Mouse (Mus musculus): ENCODE data around the gene Prr15. TPM values are rescaled to one million over a fixed set of nuclear protein-coding genes. Genes with fewer than 3 reads are reported as not detected.

Prr15 gene
- polyA plus RNA-seq, 1 experiment, result 0.53 TPM

DNA sequence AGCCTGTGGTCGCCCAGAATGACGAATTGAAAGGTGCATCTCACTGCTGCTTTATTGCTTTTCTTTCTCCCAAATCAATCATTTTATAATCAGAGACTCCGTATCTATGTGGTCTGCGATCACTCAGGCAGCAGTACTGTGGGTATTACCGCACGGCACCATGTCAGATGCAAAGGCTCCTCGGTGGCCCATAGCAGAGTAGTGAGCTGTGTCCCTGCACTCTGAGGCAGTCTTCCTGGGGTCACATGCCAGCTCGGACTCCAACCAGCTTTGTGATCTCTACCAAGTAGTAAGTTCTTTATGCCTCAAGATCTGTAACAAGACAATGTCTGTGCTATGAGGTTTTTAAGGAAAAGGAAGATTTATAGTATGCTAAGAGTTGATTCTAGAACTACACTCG lies 7.0 kb upstream of the Prr15 start:
- H3K36me3 ChIP-seq (ENCODE audit: control insufficient read depth, insufficient read depth, low read length), result no peaks in the 10 kb centered on the region
- H3K4me3 ChIP-seq (ENCODE audit: extremely low read depth, insufficient read depth, insufficient read length), result no peak overlapping the region
- no peak for DNase-seq (ENCODE audit: low read depth in 1 of 2, low spot score in 2 of 2)
- no peaks in the 10 kb centered on the region for H3K27me3 ChIP-seq (ENCODE audit: control insufficient read depth, insufficient read depth, low read length)
- 89% methylated on average over 9 of the region's 9 CpGs for WGBS
- no peak for TF ChIP-seq POLR2A (IDR thresholded peaks at IDR 0.05; ENCODE audit: low read depth, low read length)
- no peak for TF ChIP-seq CTCF (IDR thresholded peaks at IDR 0.05; ENCODE audit: extremely low read depth, insufficient read depth, insufficient read length, insufficient replicate concordance)
- no peak overlapping the region for H3K27ac ChIP-seq (ENCODE audit: insufficient read depth, low read length)
- H3K4me1 ChIP-seq (ENCODE audit: control insufficient read depth, insufficient read depth, insufficient read length), result no peaks in the 10 kb centered on the region

DNA sequence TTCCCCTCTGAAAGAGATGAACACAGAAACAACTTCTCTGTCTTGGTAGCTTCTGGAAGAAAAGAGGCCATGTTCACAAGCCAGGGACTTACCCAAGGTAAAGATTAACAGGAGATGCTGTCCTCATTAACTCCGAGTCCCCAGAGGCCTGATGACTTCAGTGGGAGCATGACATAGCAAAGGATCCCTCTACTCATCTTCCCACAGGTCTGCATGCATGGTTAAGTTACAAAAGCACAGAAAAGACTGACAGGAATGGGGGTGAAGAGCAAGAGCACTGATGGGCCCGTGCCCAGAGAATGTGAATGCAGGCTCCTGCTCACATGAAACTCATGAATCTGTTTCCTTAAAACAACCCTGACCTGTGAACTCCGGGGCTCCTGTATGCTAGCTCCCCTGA lies 6.4 kb upstream of the Prr15 start:
- Histone ChIP-seq H3K4me3 (ENCODE audit: extremely low read depth, insufficient read depth, insufficient read length) (no peak overlapping the region), H3K27me3 (ENCODE audit: control insufficient read depth, insufficient read depth, low read length) (no peaks in the 10 kb centered on the region), H3K4me1 (ENCODE audit: control insufficient read depth, insufficient read depth, insufficient read length) (no peaks in the 10 kb centered on the region), H3K36me3 (ENCODE audit: control insufficient read depth, insufficient read depth, low read length) (no peaks in the 10 kb centered on the region), H3K27ac (ENCODE audit: insufficient read depth, low read length) (no peak overlapping the region)
- 83% methylated on average over 3 of the region's 3 CpGs for WGBS
- DNase-seq (ENCODE audit: low read depth in 1 of 2, low spot score in 2 of 2), result no peak
- no peak for TF ChIP-seq CTCF (IDR thresholded peaks at IDR 0.05; ENCODE audit: extremely low read depth, insufficient read depth, insufficient read length, insufficient replicate concordance)
- no peak for TF ChIP-seq POLR2A (IDR thresholded peaks at IDR 0.05; ENCODE audit: low read depth, low read length)

DNA sequence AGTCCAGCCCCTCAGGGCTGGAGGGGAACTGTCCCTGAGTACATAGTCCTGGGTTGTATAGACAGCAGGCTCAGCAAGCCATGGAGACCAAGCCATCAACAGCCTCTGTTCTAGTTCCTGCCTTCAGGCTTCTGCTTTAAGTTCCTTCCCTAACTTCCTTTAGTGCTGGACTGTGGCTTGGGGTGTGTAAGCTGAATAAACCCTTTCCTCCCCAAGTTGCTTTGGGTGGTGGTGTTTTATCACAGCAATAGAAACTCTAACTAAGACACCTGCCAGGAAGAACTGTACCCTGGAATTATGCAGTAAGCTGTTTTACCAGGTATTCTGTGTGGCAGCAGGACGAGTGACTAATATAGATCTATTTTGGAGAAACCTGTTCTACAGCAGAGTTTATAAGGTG lies 5.4 kb upstream of the Prr15 start:
- H3K4me3 ChIP-seq (ENCODE audit: extremely low read depth, insufficient read depth, insufficient read length), result no peak overlapping the region
- TF ChIP-seq POLR2A (IDR thresholded peaks at IDR 0.05; ENCODE audit: low read depth, low read length) (no peak), CTCF (IDR thresholded peaks at IDR 0.05; ENCODE audit: extremely low read depth, insufficient read depth, insufficient read length, insufficient replicate concordance) (no peak)
- H3K27ac ChIP-seq (ENCODE audit: insufficient read depth, low read length), result no peak overlapping the region
- no peak for DNase-seq (ENCODE audit: low read depth in 1 of 2, low spot score in 2 of 2)
- 87% methylated on average over 1 of the region's 1 CpGs for WGBS
- H3K27me3 ChIP-seq (ENCODE audit: control insufficient read depth, insufficient read depth, low read length), result no peaks in the 10 kb centered on the region
- H3K36me3 ChIP-seq (ENCODE audit: control insufficient read depth, insufficient read depth, low read length), result no peaks in the 10 kb centered on the region
- H3K4me1 ChIP-seq (ENCODE audit: control insufficient read depth, insufficient read depth, insufficient read length), result no peaks in the 10 kb centered on the region

DNA sequence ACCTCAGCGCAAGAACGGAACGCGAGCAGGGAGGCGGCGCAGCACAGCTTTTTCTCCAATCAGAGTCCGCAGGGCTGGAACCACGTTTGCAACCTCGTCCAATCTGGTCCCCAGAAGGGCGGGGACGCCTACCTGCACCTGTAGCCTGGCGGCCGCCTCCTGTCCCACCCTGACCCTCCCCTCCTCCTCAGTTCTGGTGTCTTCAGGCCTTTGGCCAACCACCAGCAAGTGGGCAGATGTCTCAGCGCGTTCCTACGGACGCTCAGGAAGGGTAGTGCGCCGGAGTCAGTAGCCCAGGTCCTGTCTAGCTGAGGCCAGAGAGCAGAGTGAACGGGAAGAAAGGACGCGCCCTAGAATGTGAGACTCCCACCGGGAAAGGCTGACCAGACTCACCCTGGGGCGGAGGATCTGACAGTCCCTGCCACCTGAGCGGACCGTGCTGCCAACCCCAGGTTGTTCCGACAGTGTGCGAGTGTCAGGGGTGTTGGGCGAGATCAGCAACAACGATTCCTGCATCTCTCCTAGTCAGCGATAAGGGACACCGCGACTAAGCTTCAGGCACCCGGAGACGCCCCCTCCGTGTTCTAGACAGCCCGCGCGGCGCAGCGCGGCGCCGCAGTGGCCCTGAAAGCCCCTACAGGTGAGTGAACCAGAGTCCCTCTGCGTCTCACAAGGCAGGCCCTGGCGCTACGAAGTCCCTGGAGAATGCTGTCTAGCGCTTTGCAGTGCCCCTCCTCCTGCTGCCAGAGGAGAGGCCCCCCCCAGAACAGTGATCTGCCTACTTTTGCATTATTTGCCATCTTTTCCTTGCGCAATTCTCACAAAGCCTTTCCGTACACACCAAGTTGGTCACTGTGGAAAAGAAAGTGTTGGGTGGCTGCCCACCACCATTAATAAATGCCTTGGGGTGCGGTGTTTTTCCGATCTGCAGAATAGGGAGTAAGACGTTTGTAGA lies 1.3 kb downstream of the Prr15 start:
- H3K4me1 ChIP-seq (ENCODE audit: control insufficient read depth, insufficient read depth, insufficient read length), result peaks cover 7% of the 10 kb centered on the region; the same call in 1 of the 2 replicates

DNA sequence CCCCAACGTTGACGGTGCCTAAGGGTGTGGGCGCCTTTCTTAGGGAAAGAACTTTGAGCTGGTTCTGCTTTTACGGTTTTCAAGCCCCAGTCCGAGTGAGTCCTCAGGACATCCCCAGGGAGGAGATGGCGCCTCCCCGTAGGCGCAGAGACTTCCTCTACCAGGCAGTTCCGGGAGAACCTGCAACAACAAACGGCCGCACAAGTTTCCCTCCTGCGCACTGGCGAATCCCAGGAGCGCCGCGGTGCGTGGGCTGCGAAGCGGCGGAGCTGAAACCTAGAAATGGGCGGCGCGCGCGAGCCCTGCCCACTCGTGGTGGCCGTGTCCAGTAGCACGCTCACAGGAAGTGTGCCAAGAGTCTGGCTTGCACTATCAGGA lies 2.0 kb downstream of the Prr15 start:
- Histone ChIP-seq H3K4me1 (ENCODE audit: control insufficient read depth, insufficient read depth, insufficient read length) (peaks cover 7% of the 10 kb centered on the region; the same call in 1 of the 2 replicates), H3K36me3 (ENCODE audit: control insufficient read depth, insufficient read depth, low read length) (no peaks in the 10 kb centered on the region), H3K27me3 (ENCODE audit: control insufficient read depth, insufficient read depth, low read length) (peaks cover 3% of the 10 kb centered on the region; the same call in 1 of the 2 replicates), H3K27ac (ENCODE audit: insufficient read depth, low read length) (no peak overlapping the region), H3K4me3 (ENCODE audit: extremely low read depth, insufficient read depth, insufficient read length) (peak overlapping the region; percentile 38)
- WGBS, result under 1% methylated on average over 28 of the region's 28 CpGs
- no peak for TF ChIP-seq CTCF (IDR thresholded peaks at IDR 0.05; ENCODE audit: extremely low read depth, insufficient read depth, insufficient read length, insufficient replicate concordance)
- no peak for TF ChIP-seq POLR2A (IDR thresholded peaks at IDR 0.05; ENCODE audit: low read depth, low read length)
- DNase-seq (ENCODE audit: low read depth in 1 of 2, low spot score in 2 of 2), result no peak

More for the DNA sequence above, 1.3 kb downstream of the Prr15 start:
- H3K27ac ChIP-seq (ENCODE audit: insufficient read depth, low read length), result no peak overlapping the region
- no peaks in the 10 kb centered on the region for H3K36me3 ChIP-seq (ENCODE audit: control insufficient read depth, insufficient read depth, low read length)
- TF ChIP-seq POLR2A (IDR thresholded peaks at IDR 0.05; ENCODE audit: low read depth, low read length) (no peak), CTCF (IDR thresholded peaks at IDR 0.05; ENCODE audit: extremely low read depth, insufficient read depth, insufficient read length, insufficient replicate concordance) (no peak)
- 2% methylated on average over 53 of the region's 53 CpGs for WGBS
- DNase-seq (ENCODE audit: low read depth in 1 of 2, low spot score in 2 of 2), result no peak
- peaks cover 3% of the 10 kb centered on the region; the same call in 1 of the 2 replicates for H3K27me3 ChIP-seq (ENCODE audit: control insufficient read depth, insufficient read depth, low read length)
- H3K4me3 ChIP-seq (ENCODE audit: extremely low read depth, insufficient read depth, insufficient read length), result peak overlapping the region; percentile 38

DNA sequence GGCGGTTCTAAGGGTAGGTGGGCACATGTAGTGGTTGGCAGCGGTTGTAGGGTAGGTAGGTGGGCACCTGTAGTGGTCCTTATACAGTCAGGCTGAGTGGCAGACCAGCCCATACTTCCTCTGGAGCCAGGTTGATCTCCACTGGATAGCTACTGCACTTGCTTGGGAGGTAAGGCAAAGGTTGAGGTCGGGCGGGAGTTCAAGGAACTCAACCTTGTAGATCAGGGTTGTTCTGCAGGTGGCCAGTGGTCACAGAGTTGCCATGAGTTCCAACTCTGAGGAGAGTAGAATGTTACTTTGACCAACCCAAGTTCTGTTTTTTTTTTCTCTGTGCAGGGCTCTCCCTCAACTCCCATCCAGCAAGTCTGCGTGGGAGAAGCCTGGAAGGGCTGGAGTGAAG lies 3.1 kb downstream of the Prr15 start:
- Histone ChIP-seq H3K4me1 (ENCODE audit: control insufficient read depth, insufficient read depth, insufficient read length) (peaks cover 7% of the 10 kb centered on the region; the same call in 1 of the 2 replicates), H3K27me3 (ENCODE audit: control insufficient read depth, insufficient read depth, low read length) (peaks cover 3% of the 10 kb centered on the region; the same call in 1 of the 2 replicates), H3K36me3 (ENCODE audit: control insufficient read depth, insufficient read depth, low read length) (no peaks in the 10 kb centered on the region), H3K4me3 (ENCODE audit: extremely low read depth, insufficient read depth, insufficient read length) (no peak overlapping the region), H3K27ac (ENCODE audit: insufficient read depth, low read length) (no peak overlapping the region)
- no peak for TF ChIP-seq CTCF (IDR thresholded peaks at IDR 0.05; ENCODE audit: extremely low read depth, insufficient read depth, insufficient read length, insufficient replicate concordance)
- no peak for TF ChIP-seq POLR2A (IDR thresholded peaks at IDR 0.05; ENCODE audit: low read depth, low read length)
- 92% methylated on average over 5 of the region's 5 CpGs for WGBS
- no peak for DNase-seq (ENCODE audit: low read depth in 1 of 2, low spot score in 2 of 2)

DNA sequence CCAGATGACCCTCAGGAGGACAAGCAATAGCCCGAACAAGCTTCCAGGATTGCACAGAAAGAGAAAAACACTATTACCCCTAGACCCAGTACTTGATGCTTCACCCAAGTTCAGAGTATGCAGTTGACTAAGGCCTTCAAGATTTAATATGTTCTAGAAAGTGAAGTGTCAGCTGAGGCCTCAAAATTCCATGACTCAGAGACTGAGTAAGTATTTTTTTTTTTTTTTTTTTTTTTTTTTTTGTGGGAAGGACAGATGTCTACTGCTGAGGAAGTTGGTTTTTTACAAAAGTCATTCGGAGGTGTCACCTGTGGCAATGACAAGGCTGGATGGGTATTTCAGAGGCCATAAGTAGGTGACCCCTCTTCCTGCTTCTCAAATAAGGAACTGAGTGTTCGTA lies 4.0 kb downstream of the Prr15 start:
- DNase-seq (ENCODE audit: low read depth in 1 of 2, low spot score in 2 of 2), result no peak
- Histone ChIP-seq H3K27me3 (ENCODE audit: control insufficient read depth, insufficient read depth, low read length) (peaks cover 3% of the 10 kb centered on the region; the same call in 1 of the 2 replicates), H3K36me3 (ENCODE audit: control insufficient read depth, insufficient read depth, low read length) (no peaks in the 10 kb centered on the region), H3K27ac (ENCODE audit: insufficient read depth, low read length) (no peak overlapping the region), H3K4me3 (ENCODE audit: extremely low read depth, insufficient read depth, insufficient read length) (no peak overlapping the region), H3K4me1 (ENCODE audit: control insufficient read depth, insufficient read depth, insufficient read length) (peaks cover 7% of the 10 kb centered on the region; the same call in 1 of the 2 replicates)
- no peak for TF ChIP-seq POLR2A (IDR thresholded peaks at IDR 0.05; ENCODE audit: low read depth, low read length)
- WGBS, result 46% methylated on average over 3 of the region's 3 CpGs

Measured in spleen, adult 2 months (tissue).